Mouse (Mus musculus): Measurements from ENCODE around the gene Ntrk3.

Ntrk3 gene

DNA sequence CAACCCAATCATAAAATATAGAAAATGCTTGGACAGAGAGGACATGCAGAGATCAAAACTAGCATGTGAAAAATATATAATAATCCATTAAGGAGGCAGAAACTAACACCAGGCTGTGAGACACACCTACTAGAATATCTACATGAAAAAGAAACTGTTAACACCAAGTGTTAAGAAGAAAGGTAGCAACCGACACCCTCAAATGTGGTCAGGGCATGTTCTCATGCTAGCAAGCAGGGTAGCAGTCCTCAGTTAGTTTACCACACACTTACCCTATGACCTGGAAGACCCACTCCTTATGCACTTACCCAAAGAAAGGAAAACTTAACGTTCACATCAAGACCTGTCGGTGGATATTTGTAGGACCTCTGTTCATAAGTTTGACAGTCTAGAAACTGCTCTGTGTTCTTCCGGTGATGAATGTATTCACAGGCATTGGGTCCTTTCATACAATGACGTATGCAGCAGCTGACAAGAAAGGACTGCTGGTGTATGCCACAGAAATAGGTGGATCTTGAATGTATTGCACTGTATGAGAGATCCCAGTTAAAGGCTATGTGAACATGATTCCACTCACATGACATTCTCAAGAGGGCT lies at the start of gene Ntrk3:
TSS of gene Ntrk3 (minus strand) at position 399 of the 597 bp plus-strand sequence.
- no peak for DNase-seq (ENCODE audit: low read depth, low spot score)

DNA sequence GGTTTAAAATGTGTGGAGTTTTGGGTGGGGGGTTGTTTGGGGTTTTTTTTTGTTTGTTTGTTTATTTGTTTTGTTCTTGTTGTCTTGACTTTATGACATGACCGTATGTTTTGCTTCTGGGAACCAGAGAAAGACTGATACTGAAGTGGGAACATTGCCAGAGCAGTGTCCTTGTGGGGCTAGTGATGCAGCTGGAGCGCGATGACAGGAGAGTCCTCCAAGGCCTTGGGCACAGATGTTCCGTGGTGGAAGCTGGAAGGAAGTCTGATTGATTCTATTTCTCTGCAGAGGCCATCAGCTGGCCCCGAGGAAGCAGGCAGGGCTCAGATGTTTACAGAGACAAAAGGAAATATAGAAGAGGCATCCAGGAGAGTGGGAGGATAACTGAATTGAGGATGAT lies 48.1 kb upstream of the Ntrk3 start:
- no peak for DNase-seq (ENCODE audit: low read depth, low spot score)

DNA sequence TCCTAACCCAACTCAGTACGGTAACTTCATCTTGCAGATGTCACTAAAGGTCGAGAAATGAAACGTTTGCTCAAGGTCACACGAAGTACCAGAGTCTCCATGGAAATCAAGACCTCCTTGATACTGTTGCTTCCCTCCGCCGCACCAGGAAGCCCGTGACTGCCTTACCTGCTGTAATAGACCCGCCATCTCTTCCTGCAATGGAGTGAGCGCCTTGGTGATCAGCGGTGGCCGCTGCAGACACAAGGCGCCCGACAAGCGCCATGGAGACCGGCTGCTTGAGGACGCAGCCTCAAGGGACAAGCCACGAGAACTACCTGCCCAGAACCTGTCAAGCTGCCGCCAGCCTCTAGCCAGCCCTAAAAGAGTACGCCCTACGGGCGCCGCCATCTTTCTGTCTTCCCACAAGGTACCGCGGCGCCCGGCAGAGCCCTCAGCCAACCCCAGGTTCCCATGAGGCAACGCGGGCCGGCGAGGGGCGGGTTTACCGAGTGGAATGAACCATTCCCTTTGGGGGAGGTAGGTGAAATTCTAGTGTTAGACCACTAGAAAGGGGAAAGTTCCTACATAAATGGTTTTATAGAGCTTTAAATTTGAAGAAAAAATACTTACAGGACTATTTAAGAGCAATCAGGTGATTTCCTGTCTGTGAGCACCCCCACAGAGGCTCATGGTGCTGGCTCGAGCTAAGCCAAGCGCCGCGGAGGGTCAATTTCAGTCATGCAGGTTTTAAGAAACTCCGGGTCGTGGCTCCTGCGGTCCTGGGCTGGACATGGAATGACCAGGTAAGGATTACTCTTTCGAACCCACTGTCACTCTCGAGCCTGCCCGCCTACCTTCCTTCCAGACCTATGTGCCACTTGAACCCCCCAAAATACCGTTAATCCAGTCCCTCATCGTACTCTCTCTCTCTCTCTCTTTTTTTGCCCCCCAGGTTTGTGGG lies 45.1 kb upstream of the Ntrk3 start, which contains the start of the genes Mrps11 and Mrpl46:
TSS of gene Mrps11 (plus strand) at position 481 of the 943 bp plus-strand sequence.
TSS of gene Mrpl46 (minus strand) at position 893 of the 943 bp plus-strand sequence.
- DNase-seq (ENCODE audit: low read depth, low spot score), result peak; percentile 86

DNA sequence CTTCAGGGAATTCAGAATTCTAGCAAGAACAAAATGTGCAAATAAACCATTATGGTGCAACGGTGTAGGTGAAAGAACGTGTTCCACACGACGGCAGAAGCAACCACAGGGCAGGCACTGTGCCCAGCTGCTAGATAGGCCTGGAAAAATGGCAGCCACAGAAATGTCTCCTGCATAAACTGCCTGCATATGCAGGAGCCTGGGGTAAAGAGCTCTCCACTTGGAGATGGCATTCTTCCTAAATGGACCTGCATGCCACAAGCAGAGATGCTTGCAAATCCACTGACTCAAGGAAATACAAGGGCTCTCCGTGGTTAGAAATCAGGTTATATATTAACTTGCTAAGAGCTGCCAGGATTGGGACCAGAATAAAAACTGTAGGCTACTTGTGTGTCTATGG lies 40.9 kb upstream of the Ntrk3 start:
- no peak for DNase-seq (ENCODE audit: low read depth, low spot score)

DNA sequence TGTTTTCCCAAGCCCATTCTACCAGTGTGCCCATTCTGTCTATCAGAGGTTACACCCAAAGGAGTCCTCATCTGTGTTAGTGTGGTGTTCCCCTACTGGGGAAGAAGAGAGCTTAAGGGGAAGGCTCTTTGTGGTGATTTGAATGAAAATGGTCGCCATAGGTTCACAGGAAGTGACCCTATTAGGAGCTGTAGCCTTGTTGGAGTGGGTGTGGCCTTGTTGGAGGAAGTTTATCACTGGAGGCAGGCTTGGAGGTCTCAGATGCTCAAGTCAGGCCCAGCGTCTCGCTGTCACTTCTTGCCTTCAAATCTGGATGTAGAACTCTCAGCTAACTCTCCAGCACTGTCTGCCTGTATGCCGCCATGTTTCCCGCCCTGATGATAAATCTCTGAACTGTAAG lies 33.1 kb upstream of the Ntrk3 start:
- no peak for DNase-seq (ENCODE audit: low read depth, low spot score)

DNA sequence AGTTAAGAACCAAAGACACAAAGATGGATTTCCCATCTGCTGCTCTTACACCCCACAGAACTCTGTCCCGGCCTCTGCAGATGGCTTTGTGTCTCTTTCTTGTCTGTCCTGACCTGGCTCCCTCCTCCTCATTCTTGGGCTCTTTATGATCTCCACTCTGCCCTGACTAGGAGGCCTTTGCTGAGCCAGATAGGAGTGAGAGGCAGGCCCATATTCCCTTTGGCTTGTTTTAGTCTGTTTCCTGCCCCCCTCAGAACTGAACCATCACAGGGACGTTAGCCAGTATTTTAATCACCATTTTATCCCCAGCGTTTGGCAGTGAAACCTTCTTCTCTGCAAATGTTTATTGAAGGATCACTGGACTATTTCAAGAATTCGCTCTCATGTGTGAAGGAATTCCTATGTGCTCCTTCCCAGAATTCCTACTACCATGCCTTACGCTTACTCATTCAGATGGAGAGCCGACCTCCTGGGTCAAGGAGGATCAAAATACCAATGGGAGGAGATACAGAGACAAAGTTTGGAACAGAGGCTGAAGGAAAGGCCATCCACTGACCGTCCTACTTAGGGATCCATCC lies 31.4 kb upstream of the Ntrk3 start:
- no peak for DNase-seq (ENCODE audit: low read depth, low spot score)

DNA sequence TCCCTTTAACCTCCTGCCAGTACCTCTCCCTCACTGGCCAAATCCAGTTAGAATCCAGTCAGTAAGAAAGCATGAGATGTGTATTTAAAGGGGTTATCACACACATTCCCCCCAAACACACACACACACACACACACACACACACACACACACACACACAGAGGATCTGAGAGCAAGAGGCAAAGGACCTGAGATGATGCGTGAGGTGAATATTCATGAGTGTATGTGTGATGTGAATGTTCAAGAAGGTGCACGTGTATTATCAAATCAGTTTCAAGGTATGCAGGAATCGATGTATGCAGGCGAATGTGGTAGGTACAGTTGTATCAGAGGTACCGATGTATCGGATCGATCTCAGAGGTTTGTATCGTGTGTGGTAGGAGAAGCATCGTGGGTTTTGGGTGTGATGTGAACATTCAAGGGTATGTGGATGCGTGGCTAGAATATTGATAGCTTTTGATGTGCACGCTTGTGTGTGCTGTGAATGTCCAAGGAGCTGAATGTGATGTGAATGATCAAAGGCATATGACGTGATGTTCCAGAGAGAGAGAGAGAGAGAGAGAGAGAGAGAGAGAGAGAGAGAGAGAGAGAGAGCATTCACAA lies 30.2 kb upstream of the Ntrk3 start:
- DNase-seq (ENCODE audit: low read depth, low spot score), result no peak

DNA sequence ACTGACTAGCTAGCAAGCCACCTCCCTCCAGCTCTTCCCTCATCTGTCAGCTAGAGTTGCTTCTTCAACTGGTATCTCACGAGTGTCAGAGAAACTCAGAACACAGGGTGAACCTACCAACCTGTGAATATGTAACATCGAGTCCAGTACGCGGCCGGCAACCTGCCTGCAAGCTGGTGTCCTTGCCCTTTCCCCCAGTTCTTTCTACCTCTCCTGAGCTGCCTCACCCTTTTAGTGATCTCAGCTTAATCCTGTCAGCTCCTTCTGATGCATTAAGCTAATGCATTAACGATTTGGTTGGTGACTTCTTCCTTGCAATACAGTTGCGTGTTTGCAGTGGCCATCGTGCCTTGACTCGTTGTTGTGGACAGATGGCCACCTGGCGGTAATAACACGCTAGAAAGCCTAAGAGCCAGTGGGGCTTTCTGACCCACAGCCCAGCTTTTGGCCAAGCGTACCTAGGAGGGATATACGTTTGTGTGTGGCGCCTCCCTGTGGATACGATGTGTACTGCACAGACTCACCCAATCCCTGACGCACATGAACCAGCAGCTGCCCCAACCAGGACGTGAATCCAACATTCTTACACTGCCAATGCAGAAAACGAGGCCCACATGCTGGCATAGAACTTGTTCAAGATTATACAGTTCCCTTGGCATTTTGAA lies 28.3 kb upstream of the Ntrk3 start:
- peak; percentile 91 for DNase-seq (ENCODE audit: low read depth, low spot score)

DNA sequence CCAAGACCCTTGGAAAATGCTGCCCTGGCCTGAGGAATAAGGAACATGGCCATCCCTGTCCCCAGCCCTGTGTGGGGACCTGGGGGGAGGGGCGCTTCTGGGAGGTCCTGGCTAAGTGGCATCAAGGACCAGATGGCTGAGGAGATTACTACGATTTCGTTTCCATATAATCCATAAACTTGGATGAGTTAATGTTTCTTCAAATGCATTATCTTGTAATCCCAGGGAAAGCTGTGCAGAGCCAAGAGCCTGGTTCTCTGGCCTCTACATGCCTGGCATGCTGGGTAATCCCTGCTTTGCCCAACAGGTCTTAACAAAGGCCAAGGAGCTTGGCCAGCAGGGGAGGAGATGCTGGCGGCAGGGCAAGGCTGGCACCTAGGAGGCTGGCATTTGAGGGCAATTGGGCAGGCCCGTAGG lies 27.4 kb upstream of the Ntrk3 start:
- no peak for DNase-seq (ENCODE audit: low read depth, low spot score)

DNA sequence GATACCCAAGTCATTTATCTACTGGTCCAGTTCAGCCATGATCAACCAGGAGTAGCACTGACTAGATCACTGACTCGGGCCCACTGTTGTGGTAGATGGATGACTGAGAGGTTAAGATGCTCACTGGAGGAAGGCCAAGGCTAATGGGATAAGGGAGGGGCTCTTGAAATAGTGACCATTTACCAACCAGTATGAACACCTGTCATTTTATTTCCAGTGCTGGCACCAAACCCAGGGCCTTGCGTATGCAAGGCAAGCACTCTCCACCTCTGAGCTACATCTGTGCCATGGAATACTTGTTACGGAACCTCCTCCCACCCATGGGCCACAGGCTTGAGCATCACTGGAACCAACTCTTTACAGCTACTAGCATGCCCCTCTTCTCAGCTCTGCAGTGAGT lies 26.0 kb upstream of the Ntrk3 start:
- DNase-seq (ENCODE audit: low read depth, low spot score), result no peak

DNA sequence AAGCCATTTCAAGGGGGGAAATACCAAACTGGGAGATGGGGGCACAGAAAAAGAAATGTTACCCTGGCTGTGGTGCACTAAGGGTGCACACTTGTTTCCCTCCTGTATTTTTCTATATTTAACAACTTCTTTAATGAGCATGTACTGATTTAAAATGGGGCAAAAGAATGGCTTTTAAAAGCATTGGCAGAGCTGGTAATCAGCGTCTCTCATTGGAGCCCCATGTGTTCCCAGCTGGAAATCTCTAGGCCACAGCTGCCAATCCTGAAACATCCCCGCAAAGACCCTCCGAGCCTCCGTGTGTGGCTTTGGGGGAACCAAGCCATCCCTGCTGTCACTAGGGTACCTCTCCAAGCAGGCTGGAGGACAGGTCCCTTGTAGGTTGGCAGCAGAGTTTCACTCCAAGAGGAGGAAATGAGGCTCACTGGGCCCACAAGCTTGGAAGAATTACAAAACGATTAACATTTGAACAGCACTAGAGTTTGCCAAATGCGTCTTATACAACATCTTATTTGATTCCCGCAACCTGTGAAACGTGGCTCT lies 16.7 kb upstream of the Ntrk3 start:
- no peak for DNase-seq (ENCODE audit: low read depth, low spot score)

DNA sequence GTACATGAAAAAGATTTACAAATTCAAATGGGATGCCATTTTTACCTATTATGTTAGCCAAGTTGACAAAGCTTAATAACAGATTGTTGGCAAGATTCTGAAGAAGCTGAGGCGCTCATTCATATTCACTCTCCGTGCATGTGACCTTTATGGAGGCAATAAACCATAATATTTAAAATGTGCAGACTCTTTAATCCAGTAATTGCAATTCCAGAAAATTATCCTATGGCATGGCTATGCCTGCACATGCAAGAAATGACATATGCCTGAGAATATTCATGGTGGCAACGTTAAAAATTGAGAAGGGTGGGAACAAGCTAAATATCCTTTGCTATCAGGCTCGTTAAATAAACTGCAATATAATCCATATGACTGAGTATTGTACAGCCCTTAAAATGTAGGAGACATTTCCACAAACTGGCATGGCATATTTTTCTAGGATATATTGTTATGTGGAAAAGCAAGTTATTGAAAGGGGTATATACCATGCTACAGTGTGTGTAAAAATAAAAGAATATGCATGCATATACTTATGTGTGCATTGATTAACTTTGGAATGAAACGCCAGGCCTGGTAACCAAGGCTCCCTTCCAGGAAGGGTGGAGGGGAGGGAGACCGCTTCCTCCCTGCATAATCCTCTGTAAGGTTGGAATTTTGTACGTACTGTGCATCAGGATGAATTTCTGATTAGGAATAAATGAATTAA lies 16.1 kb upstream of the Ntrk3 start:
- no peak for DNase-seq (ENCODE audit: low read depth, low spot score)

DNA sequence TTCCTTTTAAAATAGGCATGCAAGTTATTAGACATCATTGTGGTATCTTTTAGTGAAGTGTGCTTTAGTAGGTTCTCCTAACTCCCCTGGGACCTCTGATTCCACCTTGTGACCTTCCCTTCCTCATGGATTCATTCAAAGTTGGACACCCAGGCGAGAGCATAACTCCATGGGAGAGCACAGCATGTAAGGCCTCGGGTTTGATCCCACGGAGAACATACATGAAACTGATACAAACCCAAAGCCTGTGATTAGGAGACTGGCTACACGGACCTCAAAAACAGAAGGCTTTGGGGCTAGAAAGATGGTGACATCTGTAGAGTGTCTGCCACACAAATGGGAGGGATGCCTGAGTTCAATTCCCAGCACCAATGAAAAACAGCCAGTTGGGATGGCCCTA lies 15.1 kb upstream of the Ntrk3 start:
- DNase-seq (ENCODE audit: low read depth, low spot score), result no peak

DNA sequence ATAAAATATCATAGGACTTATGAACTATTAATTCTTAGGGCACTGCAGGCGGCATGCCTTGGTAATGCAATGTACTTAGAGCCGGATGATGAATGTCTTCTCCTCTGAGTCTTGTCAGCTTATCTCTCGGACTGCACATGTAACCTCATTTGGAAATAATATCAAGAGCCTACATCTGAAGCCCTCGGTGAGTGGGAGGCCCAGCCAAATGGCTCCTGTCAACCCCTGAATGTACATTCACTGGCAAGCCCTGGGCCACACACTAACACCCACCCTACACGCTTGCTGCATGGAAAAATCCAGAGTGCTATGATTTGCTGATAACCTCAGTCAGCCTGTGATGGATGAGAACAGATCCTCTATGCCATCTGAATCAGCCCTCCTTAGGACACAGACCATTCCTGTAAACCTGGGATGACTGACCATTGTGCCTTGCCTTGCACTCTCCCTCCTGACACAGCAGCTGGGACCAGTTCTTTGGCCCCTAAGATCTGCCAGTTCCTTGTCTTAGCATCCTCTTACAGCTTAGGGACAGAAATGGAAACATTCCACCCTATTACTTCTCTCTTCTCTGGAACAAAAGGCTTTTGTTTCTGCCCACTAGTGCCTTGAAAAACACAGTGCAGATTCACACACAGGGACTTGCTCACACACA lies 6.0 kb upstream of the Ntrk3 start:
- DNase-seq (ENCODE audit: low read depth, low spot score), result peak; percentile 12

DNA sequence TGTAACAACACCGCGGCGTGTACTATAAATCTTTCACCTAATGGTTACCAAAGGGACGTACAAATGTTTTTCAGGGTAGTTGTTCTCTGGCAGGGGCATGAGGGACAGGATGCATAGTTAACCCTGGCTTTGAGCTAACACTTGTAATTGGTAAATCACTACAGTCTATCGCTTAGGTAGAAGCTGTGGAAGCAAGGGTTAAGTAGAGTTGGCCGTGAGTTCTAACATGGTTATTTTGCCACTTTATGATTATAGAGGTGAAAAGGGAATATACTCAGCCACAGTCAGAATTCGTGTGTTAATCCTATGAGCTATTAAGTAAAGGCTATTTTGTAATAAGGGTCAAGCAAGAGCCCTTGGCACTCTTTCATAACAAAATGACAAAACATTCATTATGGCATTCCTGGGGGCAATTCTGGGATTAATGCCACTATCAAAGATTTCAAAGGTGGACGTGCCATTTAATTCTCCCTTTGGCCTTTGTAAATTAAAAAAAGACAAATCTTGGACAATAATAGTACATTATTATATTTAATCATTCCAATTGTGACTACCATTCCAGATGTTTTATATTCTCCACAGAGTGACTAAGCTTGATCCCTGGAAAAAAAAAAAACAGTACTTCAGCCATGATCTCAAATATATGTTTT lies 1.7 kb upstream of the Ntrk3 start:
- DNase-seq (ENCODE audit: low read depth, low spot score), result no peak

DNA sequence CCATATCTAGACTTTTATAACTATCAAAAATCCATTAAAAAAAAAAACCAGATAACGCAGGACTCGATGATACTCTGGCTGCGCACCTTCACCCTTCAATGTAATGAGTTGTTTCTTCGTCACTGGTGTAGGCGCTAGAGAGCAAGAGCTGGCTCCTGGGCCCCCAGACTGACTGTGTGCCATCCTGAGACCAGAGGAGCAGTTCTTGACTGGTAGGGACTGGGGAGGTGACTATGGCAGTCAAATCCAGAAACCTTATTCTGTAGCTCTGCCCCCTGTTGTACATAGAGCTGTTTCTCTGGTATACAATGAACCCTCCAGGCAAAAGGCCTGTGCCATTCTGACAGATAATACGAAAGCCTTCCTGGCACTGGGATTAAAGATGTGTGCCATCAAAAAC lies 616 bp downstream of the Ntrk3 start:
- no peak for DNase-seq (ENCODE audit: low read depth, low spot score)

DNA sequence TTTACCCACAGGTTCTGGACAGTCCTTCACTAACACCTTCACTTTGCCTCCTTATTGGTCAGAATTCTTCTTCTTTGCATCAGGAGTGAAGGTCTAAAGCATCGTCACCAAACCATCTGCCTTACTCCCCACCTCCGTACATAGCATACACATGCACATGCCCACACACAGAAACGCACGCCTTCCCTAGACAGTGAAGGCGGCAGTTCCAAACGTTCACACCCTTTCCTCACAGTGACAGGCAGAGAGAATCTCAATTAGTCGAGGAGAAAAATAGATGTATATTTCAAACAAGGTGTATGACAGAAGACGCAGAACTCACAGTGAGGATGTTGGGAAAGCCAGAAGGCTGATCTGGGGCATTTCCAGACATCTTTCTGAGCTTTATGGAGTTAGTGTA lies 6.4 kb downstream of the Ntrk3 start:
- DNase-seq (ENCODE audit: low read depth, low spot score), result no peak

DNA sequence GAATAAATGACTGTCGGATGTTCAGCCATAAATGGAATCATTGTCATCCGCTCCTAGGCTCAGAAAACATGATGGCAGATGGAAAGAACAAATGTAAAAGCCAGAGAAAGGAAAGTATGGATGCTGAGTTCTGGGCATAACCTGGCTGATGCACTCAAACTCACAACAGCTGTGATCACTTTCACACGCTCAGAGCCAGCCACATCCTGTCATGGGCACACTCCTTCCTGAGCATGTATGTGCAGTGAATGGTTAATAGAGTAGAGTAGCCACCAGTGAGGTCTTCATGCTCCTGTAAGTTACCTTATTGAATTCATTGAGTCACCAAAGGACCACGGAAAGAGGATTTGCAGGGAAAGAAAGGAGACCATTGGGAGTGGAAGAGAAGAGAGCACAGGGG lies 13.2 kb downstream of the Ntrk3 start:
- no peak for DNase-seq (ENCODE audit: low read depth, low spot score)

DNA sequence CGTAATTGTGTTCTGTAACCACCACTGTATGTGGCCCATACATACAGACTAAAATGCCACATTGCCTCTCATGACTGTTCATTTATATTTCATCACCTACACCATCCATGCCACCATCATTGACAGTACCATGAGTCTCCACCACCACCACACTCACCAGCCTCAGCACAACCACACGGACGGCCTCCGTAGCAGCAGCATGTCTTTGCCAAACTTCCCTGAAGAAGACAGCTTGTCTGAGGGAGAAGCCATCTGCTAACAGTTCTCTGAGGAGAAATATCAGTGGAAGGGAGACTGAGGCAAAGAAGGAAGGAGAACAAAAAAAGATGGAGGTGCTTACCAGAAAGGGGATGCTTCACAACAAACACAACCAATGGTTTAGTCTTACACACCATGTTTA lies 15.8 kb downstream of the Ntrk3 start:
- DNase-seq (ENCODE audit: low read depth, low spot score), result no peak

Data from mesoderm, embryonic 11.5 days (tissue).